Mouse (Mus musculus) limb, embryonic 10.5 days (tissue): Measurements from ENCODE around the gene Slc16a3. TPM values are rescaled to one million over a fixed set of nuclear protein-coding genes. Genes with fewer than 3 reads are reported as not detected.

ENCODE experiments used
- DNase-seq: peaks from one replicate; pipeline ENCODE4 v3.0.0-alpha.2; 2017; ENCODE audit warnings: low spot score
- H3K27ac ChIP-seq: fragments of 300-500 bp; sonication (generic); 2 replicates; pipeline ENCODE4 v1.5.1; 2016; ENCODE audit warnings: mild to moderate bottlenecking
- H3K27me3 ChIP-seq: fragments of 300-500 bp; sonication (generic); 2 replicates; pipeline ENCODE4 v1.6.1; 2016; ENCODE audit warnings: low read depth, mild to moderate bottlenecking; ENCODE audit not compliant: poor library complexity, severe bottlenecking
- H3K36me3 ChIP-seq: fragments of 300-500 bp; sonication (generic); 2 replicates; pipeline ENCODE4 v1.6.1; 2016; ENCODE audit warnings: mild to moderate bottlenecking, moderate library complexity
- H3K4me1 ChIP-seq: fragments of 300-500 bp; sonication (generic); 2 replicates; pipeline ENCODE4 v1.6.1; 2016
- H3K4me3 ChIP-seq: fragments of 300-500 bp; sonication (generic); 2 replicates; pipeline ENCODE4 v1.5.1; 2016; ENCODE audit warnings: mild to moderate bottlenecking, moderate library complexity
- H3K9me3 ChIP-seq: fragments of 300-500 bp; sonication (generic); replicated peaks from 2 replicates; pipeline ENCODE4 v1.6.1; 2016; ENCODE audit warnings: mild to moderate bottlenecking
- WGBS: fragments of 180-500 bp; shearing (Covaris S2); methylation state at CpG from one replicate; pipeline ENCODE4 v1.1.7; 2016; 5-methylcytosine and 5-hydroxymethylcytosine counted together
- polyA plus RNA-seq: library from polyadenylated mRNA; unstranded; fragments of >200 nt; fragmentation: Nextera tagmentation; extraction: Ambion mirVana; gene quantifications from 2 replicates; pipeline ENCODE4 v1.2.1, GENCODE M21; 2016

Slc16a3 gene
- polyA plus RNA-seq, 1 experiment from 2014 or later, result 119 TPM

- 93% methylated on average over 4 of the region's 4 CpGs for WGBS
- Histone ChIP-seq H3K9me3 (no peaks in the 10 kb centered on the region), H3K4me1 (peaks cover 10% of the 10 kb centered on the region), H3K36me3 (peaks cover 14% of the 10 kb centered on the region), H3K27ac (no peak overlapping the region), H3K27me3 (no peaks in the 10 kb centered on the region), H3K4me3 (no peak overlapping the region)
- DNase-seq, result no peak
Measured at GRCm38 (mm10) chr11:120931479-120931878, 16.8 kb upstream of the Slc16a3 start.

GRCm38 (mm10) chr11:120932564-120933398, 15.5 kb upstream of the Slc16a3 start, which contains the start of gene Ccdc57:
Ccdc57 (minus strand) TSS chr11:120932872.
- peak; percentile 95 for DNase-seq
- peaks cover 10% of the 10 kb centered on the region for H3K4me1 ChIP-seq
- peaks cover 10% of the 10 kb centered on the region for H3K36me3 ChIP-seq
- 10% methylated on average over 44 of the region's 44 CpGs for WGBS
- no peaks in the 10 kb centered on the region for H3K9me3 ChIP-seq
- H3K4me3 ChIP-seq, result peak within 1 kb of the TSS; percentile 75
- H3K27me3 ChIP-seq, result no peaks in the 10 kb centered on the region
- peak within 1 kb of the TSS; percentile 90 for H3K27ac ChIP-seq

GRCm38 (mm10) chr11:120937976-120938375, 10.3 kb upstream of the Slc16a3 start:
- 92% methylated on average over 1 of the region's 1 CpGs for WGBS
- H3K4me3 ChIP-seq, result no peak overlapping the region

GRCm38 (mm10) chr11:120938795-120939194, 9.5 kb upstream of the Slc16a3 start:
- Histone ChIP-seq H3K4me1 (peaks cover 5% of the 10 kb centered on the region; the same call in 1 of the 2 replicates), H3K36me3 (no peaks in the 10 kb centered on the region), H3K4me3 (no peak overlapping the region), H3K27me3 (no peaks in the 10 kb centered on the region), H3K27ac (no peak overlapping the region), H3K9me3 (no peaks in the 10 kb centered on the region)
- DNase-seq, result no peak
- WGBS, result 42% methylated on average over 4 of the region's 4 CpGs

More at GRCm38 (mm10) chr11:120937976-120938375, 10.3 kb upstream of the Slc16a3 start:
- Histone ChIP-seq H3K9me3 (no peaks in the 10 kb centered on the region), H3K27ac (no peak overlapping the region), H3K36me3 (no peaks in the 10 kb centered on the region), H3K4me1 (peaks cover 9% of the 10 kb centered on the region), H3K27me3 (no peaks in the 10 kb centered on the region)
- DNase-seq, result no peak

- Histone ChIP-seq H3K4me3 (no peak overlapping the region), H3K36me3 (no peaks in the 10 kb centered on the region), H3K27ac (no peak overlapping the region), H3K4me1 (peaks cover 5% of the 10 kb centered on the region; the same call in 1 of the 2 replicates), H3K27me3 (no peaks in the 10 kb centered on the region), H3K9me3 (no peaks in the 10 kb centered on the region)
- DNase-seq, result no peak
- 56% methylated on average over 6 of the region's 6 CpGs for WGBS
Measured at GRCm38 (mm10) chr11:120939712-120940341, 8.5 kb upstream of the Slc16a3 start.

GRCm38 (mm10) chr11:120940959-120941358, 7.3 kb upstream of the Slc16a3 start:
- WGBS, result 87% methylated on average over 6 of the region's 6 CpGs
- DNase-seq, result no peak
- H3K36me3 ChIP-seq, result no peaks in the 10 kb centered on the region
- peaks cover 5% of the 10 kb centered on the region; the same call in 1 of the 2 replicates for H3K4me1 ChIP-seq
- no peaks in the 10 kb centered on the region for H3K9me3 ChIP-seq
- H3K4me3 ChIP-seq, result no peak overlapping the region
- H3K27ac ChIP-seq, result no peak overlapping the region
- peaks cover 4% of the 10 kb centered on the region; the same call in 1 of the 2 replicates for H3K27me3 ChIP-seq

- H3K36me3 ChIP-seq, result no peaks in the 10 kb centered on the region
- 87% methylated on average over 7 of the region's 7 CpGs for WGBS
- H3K4me1 ChIP-seq, result peaks cover 28% of the 10 kb centered on the region
- H3K27me3 ChIP-seq, result peaks cover 20% of the 10 kb centered on the region; the same call in 1 of the 2 replicates
- H3K27ac ChIP-seq, result no peak overlapping the region
- no peak for DNase-seq
- H3K9me3 ChIP-seq, result no peaks in the 10 kb centered on the region
- no peak overlapping the region for H3K4me3 ChIP-seq
Measured at GRCm38 (mm10) chr11:120945266-120945665, 3.0 kb upstream of the Slc16a3 start.

- Histone ChIP-seq H3K27ac (no peak overlapping the region), H3K9me3 (no peaks in the 10 kb centered on the region), H3K4me1 (peaks cover 34% of the 10 kb centered on the region), H3K4me3 (no peak overlapping the region), H3K27me3 (peaks cover 20% of the 10 kb centered on the region; the same call in 1 of the 2 replicates), H3K36me3 (no peaks in the 10 kb centered on the region)
- DNase-seq, result no peak
- 87% methylated on average over 5 of the region's 5 CpGs for WGBS
Measured at GRCm38 (mm10) chr11:120945926-120946325, 2.4 kb upstream of the Slc16a3 start.

- no peaks in the 10 kb centered on the region for H3K9me3 ChIP-seq
- peaks cover 49% of the 10 kb centered on the region for H3K4me1 ChIP-seq
- peaks cover 22% of the 10 kb centered on the region for H3K36me3 ChIP-seq
- DNase-seq, result peak; percentile 81
- peak overlapping the region; percentile 89 for H3K27ac ChIP-seq
- peaks cover 20% of the 10 kb centered on the region; the same call in 1 of the 2 replicates for H3K27me3 ChIP-seq
- peak overlapping the region; percentile 68 for H3K4me3 ChIP-seq
- WGBS, result under 1% methylated on average over 75 of the region's 75 CpGs
Measured at GRCm38 (mm10) chr11:120948861-120949851, 876 bp downstream of the Slc16a3 start.

GRCm38 (mm10) chr11:120949863-120950262, 1.6 kb downstream of the Slc16a3 start:
- peak overlapping the region; percentile 89 for H3K27ac ChIP-seq
- DNase-seq, result peak; percentile 51
- peaks cover 28% of the 10 kb centered on the region for H3K36me3 ChIP-seq
- H3K4me1 ChIP-seq, result peaks cover 50% of the 10 kb centered on the region
- H3K9me3 ChIP-seq, result no peaks in the 10 kb centered on the region
- 12% methylated on average over 10 of the region's 10 CpGs for WGBS
- peak overlapping the region; percentile 68 for H3K4me3 ChIP-seq
- peaks cover 20% of the 10 kb centered on the region; the same call in 1 of the 2 replicates for H3K27me3 ChIP-seq

- Histone ChIP-seq H3K4me1 (peaks cover 52% of the 10 kb centered on the region), H3K4me3 (peak overlapping the region; percentile 68), H3K27ac (peak overlapping the region; percentile 89), H3K9me3 (no peaks in the 10 kb centered on the region), H3K27me3 (peaks cover 16% of the 10 kb centered on the region; the same call in 1 of the 2 replicates), H3K36me3 (peaks cover 35% of the 10 kb centered on the region)
- peak; percentile 93 for DNase-seq
- WGBS, result 2% methylated on average over 39 of the region's 39 CpGs
Measured at GRCm38 (mm10) chr11:120950281-120951202, 2.3 kb downstream of the Slc16a3 start.
